Mouse (Mus musculus) G1E (cell line): ENCODE data around the gene Lman1l. TPM values are rescaled to one million over a fixed set of nuclear protein-coding genes. Genes with fewer than 3 reads are reported as not detected.

Experiments used
- ATAC-seq: 2 replicates; pipeline ENCODE4 v1.8.0; 2016; ENCODE audit warnings: mild to moderate bottlenecking; ENCODE audit not compliant: insufficient number of reproducible peaks, poor library complexity, low FRiP score, severe bottlenecking; ENCODE audit errors: extremely low read depth
- DNase-seq: peaks from one replicate; pipeline ENCODE4 v3.0.0; 2012; ENCODE audit warnings: low spot score
- H3K27me3 ChIP-seq: 2 replicates; pipeline ENCODE4 v1.6.1; 2012; ENCODE audit warnings: mild to moderate bottlenecking, low read length, inconsistent platforms; ENCODE audit not compliant: insufficient read depth
- H3K36me3 ChIP-seq: replicated peaks from 2 replicates; pipeline ENCODE3; 2012; ENCODE audit warnings: mild to moderate bottlenecking, inconsistent platforms
- H3K4me1 ChIP-seq: 2 replicates; pipeline ENCODE4 v1.6.1; 2012; ENCODE audit warnings: low read depth, low read length, inconsistent platforms, mixed read lengths; ENCODE audit not compliant: insufficient read depth
- H3K4me3 ChIP-seq: 2 replicates; pipeline ENCODE4 v1.5.1; 2012; ENCODE audit warnings: low read depth, mild to moderate bottlenecking, inconsistent platforms, low read length, moderate library complexity, mixed read lengths
- H3K9me3 ChIP-seq: replicated peaks from 2 replicates; pipeline ENCODE4 v1.6.1; 2012; ENCODE audit warnings: inconsistent platforms
- CTCF ChIP-seq: IDR thresholded peaks from 2 replicates; pipeline ENCODE4 v1.5.1; 2012; ENCODE audit warnings: low read depth, low read length, inconsistent platforms, mixed read lengths
- GATA1 ChIP-seq: IDR thresholded peaks from 2 replicates; pipeline ENCODE4 v1.6.1; 2012; ENCODE audit warnings: borderline replicate concordance, low read length, inconsistent platforms, mixed read lengths
- GATA2 ChIP-seq: IDR thresholded peaks from 2 replicates; pipeline ENCODE4 v1.6.1; 2012; ENCODE audit warnings: low read depth, low read length, inconsistent platforms, borderline replicate concordance
- POLR2AphosphoS5 ChIP-seq: IDR thresholded peaks from 2 replicates; pipeline ENCODE4 v1.6.1; 2012; ENCODE audit warnings: low read depth, low read length, inconsistent platforms; ENCODE audit not compliant: insufficient replicate concordance
- TAL1 ChIP-seq: conservative IDR thresholded peaks from 2 replicates; pipeline ENCODE4 v1.6.1; 2012; ENCODE audit warnings: low read depth, low read length, inconsistent platforms, mixed read lengths
- polyA plus RNA-seq: library from polyadenylated mRNA; stranded (reverse); fragments of >175 nt; gene quantifications from 2 replicates; pipeline ENCODE4 v1.2.3, GENCODE M21; 2012
- total RNA-seq, 2 experiments: library from RNA; stranded (forward) in 1 of 2; stranded (reverse) in 1 of 2; fragments of 200-1000 nt in 1 of 2; fragments of >200 nt in 1 of 2; fragmentation: Nextera tagmentation in 1 of 2; gene quantifications; 2 replicates each; pipeline ENCODE4 v1.2.3; 2014 to 2017

Lman1l gene
- total and polyA plus RNA-seq, 3 experiments = not detected

DNA sequence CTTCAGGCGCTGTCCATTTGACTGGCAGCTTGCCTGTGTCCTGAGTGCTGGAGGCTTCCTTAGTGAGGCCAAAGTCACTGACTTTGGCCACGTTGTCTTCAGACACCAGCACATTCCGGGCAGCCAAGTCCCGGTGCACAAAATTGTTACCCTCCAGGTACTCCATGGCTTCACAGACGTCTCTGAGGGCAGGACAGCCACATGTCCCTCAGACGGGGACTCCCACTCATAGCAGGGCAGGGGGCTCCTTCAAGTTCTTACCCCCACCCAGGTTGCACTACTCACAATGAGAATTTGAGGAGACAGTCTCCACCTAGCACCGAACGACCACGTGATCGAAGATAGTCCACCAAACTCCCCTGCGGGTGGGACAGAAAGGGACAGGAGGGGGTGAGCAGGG lies 7.3 kb upstream of the Lman1l start:
- Histone ChIP-seq H3K36me3 (peaks cover 93% of the 10 kb centered on the region), H3K9me3 (no peaks in the 10 kb centered on the region), H3K27me3 (no peaks in the 10 kb centered on the region), H3K4me1 (peaks cover 62% of the 10 kb centered on the region), H3K4me3 (no peak overlapping the region)
- TF ChIP-seq TAL1 = no peak
- DNase-seq = no peak
- no peak for ATAC-seq

DNA sequence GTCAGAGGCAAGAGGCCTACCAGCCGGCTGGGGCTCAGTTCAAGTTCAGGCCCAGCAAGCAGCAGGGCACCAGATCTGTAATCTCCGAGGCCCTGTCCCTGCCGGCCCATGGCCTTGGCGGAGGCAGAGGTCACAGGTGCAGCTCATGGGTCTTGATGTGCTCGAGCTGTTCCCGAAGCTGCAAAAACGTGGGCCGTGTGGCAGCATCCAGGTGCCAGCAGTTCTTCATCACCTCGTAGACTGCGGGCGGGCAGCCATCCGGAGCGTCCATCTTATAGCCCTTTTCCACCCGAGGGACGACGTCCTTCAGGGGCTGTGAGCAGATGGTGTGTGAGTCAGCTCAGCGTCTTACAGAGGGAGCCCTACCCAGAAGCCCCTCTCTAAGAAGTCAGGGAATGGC lies 6.6 kb upstream of the Lman1l start:
- H3K4me3 ChIP-seq = no peak overlapping the region
- DNase-seq (no peak), ATAC-seq (no peak)
- H3K9me3 ChIP-seq = no peaks in the 10 kb centered on the region
- TF ChIP-seq CTCF (no peak), POLR2AphosphoS5 (no peak), GATA2 (no peak), GATA1 (no peak), TAL1 (no peak)
- H3K4me1 ChIP-seq = peaks cover 60% of the 10 kb centered on the region
- H3K27me3 ChIP-seq = no peaks in the 10 kb centered on the region
- peaks cover 86% of the 10 kb centered on the region for H3K36me3 ChIP-seq

DNA sequence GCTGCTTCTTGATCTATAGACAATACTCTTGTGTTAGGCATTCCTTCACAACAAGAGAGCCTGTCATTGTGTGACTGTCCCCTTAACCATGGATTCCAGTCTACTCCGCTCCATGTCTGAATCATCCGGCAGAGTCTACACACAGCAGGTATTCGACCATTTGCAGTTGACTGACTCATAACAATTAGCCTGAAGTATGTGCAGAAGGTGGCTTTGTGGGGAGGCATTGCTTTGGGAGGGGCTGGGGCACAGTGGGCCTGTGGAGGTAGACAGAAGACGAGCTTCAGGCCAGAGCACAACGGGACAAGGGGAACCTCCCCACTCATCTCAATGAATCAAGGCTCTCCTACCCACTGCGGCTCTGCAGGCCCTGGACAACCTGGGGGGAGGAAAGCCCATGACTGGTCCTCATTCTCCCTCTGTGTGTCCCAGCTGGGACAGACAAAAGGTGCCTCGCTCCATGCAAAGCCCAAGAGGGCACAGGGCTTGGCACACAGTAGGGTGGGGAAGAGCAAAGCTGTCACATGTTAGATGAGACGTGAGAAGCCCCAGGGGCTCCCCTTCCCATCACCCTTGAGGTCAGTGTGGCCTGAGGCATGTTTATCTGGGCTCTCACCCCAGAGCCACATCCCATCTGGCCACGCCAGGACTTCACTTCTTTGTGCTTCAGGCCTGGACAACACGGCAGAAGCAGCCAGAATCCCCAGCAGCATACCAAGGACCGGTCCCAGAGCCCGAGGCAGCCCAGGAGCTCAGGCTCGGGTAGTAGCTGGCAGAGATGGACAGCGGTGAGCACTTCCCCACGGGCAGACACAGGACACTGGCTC lies 5.3 kb upstream of the Lman1l start:
- Histone ChIP-seq H3K36me3 (peaks cover 73% of the 10 kb centered on the region), H3K4me3 (no peak overlapping the region), H3K27me3 (no peaks in the 10 kb centered on the region), H3K9me3 (no peaks in the 10 kb centered on the region), H3K4me1 (peaks cover 49% of the 10 kb centered on the region)
- ATAC-seq = no peak
- DNase-seq = no peak
- TF ChIP-seq POLR2AphosphoS5 (no peak), CTCF (no peak), TAL1 (no peak), GATA1 (no peak), GATA2 (no peak)

DNA sequence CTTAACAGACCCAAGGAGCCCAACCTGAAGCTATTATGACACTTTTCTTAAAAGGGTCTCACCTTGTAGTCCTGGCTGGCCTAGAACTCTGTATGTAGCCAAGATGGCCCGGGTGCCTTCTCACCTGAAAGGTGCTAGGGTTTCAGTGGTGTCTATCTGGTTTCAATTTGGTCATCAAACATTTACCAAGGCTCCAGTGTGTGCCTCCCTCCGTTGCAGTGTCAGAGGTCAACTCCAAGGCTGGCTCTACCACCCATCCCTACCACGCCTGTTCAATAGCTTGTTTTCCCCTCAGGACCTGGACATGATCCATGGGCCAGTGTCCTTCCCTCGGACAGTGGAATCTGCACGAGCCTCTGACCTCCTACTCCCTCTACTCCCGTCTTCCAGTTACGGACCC lies 3.7 kb upstream of the Lman1l start:
- H3K36me3 ChIP-seq = peaks cover 57% of the 10 kb centered on the region
- ATAC-seq = no peak

DNA sequence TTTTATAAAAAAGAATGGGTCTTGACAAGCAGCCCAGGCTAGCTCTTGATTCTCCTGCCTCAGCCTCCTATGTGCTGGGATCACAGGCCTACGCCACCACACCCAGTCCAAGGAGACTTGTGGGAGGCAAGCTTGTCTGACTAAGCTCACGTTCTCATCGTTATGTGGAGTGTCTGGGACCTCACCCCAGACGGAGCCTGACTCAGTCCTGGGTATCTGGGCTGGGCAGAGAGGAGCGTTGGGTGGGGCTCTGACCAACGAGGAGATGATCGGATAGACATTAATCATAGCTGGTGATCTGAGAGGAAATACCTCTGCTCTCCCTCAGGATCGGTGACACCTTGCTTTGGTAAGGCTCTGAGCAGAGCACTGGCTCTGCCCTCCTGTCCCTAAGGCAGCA lies 1.7 kb downstream of the Lman1l start:
- TF ChIP-seq GATA1 (no peak), GATA2 (no peak), POLR2AphosphoS5 (no peak), CTCF (no peak), TAL1 (no peak)
- H3K36me3 ChIP-seq = peaks cover 2% of the 10 kb centered on the region
- ATAC-seq = no peak

More for the DNA sequence above, 3.7 kb upstream of the Lman1l start:
- no peak for TF ChIP-seq TAL1
- no peak for TF ChIP-seq GATA1
- no peak for TF ChIP-seq GATA2
- no peak for TF ChIP-seq POLR2AphosphoS5
- no peak for TF ChIP-seq CTCF
- peaks cover 33% of the 10 kb centered on the region for H3K4me1 ChIP-seq
- no peaks in the 10 kb centered on the region for H3K9me3 ChIP-seq
- no peak for DNase-seq
- peaks cover 2% of the 10 kb centered on the region; the same call in 1 of the 2 replicates for H3K27me3 ChIP-seq
- H3K4me3 ChIP-seq = no peak overlapping the region

DNA sequence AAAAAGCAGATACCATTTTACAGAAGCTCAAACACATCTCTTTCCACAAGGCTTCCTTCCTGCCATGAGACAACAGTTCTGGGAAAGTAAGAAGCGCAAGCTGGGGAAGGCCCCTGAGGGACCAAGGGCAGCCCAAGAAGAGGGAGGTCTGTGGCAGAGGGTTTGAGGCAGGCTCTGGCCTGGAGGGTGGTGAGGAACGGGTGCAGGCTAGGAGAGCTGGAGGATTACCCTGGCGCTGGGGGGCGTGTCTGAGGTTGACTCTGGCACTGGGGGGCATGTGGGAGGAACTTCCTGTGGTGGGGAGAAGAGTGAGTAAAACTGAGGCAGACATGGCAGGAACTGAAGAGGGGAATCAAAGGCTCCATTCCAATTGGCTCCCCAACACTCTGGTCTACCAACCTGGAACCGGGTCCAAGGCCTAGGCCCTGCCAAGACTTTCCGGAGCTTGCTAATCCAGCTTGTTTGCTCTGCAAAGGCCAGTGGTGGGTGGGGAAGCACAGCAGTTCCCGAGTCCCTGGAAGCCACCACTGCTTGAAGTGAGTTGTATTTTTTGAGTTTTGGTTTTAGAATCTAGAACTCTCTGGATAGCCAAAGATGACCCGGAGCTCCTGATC lies 2.9 kb downstream of the Lman1l start:
- Histone ChIP-seq H3K36me3 (no peaks in the 10 kb centered on the region), H3K4me1 (peaks cover 2% of the 10 kb centered on the region; the same call in 1 of the 2 replicates), H3K4me3 (no peak overlapping the region), H3K27me3 (peaks cover 50% of the 10 kb centered on the region), H3K9me3 (no peaks in the 10 kb centered on the region)
- no peak for ATAC-seq
- DNase-seq = no peak
- TF ChIP-seq TAL1 (no peak), CTCF (no peak), GATA2 (no peak), POLR2AphosphoS5 (no peak), GATA1 (no peak)

More for the DNA sequence above, 1.7 kb downstream of the Lman1l start:
- peaks cover 7% of the 10 kb centered on the region for H3K4me1 ChIP-seq
- no peak for DNase-seq
- peaks cover 38% of the 10 kb centered on the region for H3K27me3 ChIP-seq
- no peaks in the 10 kb centered on the region for H3K9me3 ChIP-seq
- H3K4me3 ChIP-seq = no peak overlapping the region
